Mouse (Mus musculus) hindbrain, embryonic 12.5 days (tissue): Measurements from ENCODE around the gene Ctso. TPM values are rescaled to one million over a fixed set of nuclear protein-coding genes. Genes with fewer than 3 reads are reported as not detected.

ENCODE experiments used
- ATAC-seq: fragments of 200-750 bp; cut with Nextera tagmentation; 2 replicates; pipeline ENCODE4 v1.8.0; 2017; ENCODE audit warnings: moderate TSS enrichment; ENCODE audit not compliant: low FRiP score
- H3K27ac ChIP-seq: fragments of 300-500 bp; sonication (generic); 2 replicates; pipeline ENCODE4 v1.5.1; 2016; ENCODE audit warnings: mild to moderate bottlenecking
- H3K27me3 ChIP-seq: fragments of 300-500 bp; sonication (generic); 2 replicates; pipeline ENCODE4 v1.6.1; 2016; ENCODE audit warnings: mild to moderate bottlenecking
- H3K36me3 ChIP-seq: fragments of 300-500 bp; sonication (generic); 2 replicates; pipeline ENCODE4 v1.6.1; 2016; ENCODE audit warnings: mild to moderate bottlenecking
- H3K4me1 ChIP-seq: fragments of 300-500 bp; sonication (generic); 2 replicates; pipeline ENCODE4 v1.6.1; 2016
- H3K4me2 ChIP-seq: fragments of 300-500 bp; sonication (generic); replicated peaks from 2 replicates; pipeline ENCODE4 v1.6.1; 2016; ENCODE audit warnings: mild to moderate bottlenecking
- H3K4me3 ChIP-seq: fragments of 300-500 bp; sonication (generic); 2 replicates; pipeline ENCODE4 v1.5.1; 2016; ENCODE audit warnings: mild to moderate bottlenecking
- H3K9ac ChIP-seq: fragments of 300-500 bp; sonication (generic); 2 replicates; pipeline ENCODE4 v1.6.1; 2016; ENCODE audit warnings: mild to moderate bottlenecking, moderate library complexity
- H3K9me3 ChIP-seq: fragments of 300-500 bp; sonication (generic); replicated peaks from 2 replicates; pipeline ENCODE4 v1.6.1; 2016; ENCODE audit warnings: mild to moderate bottlenecking
- WGBS: fragments of 180-500 bp; shearing (Covaris S2); methylation state at CpG from one replicate; pipeline ENCODE4 v1.1.7; 2016; 5-methylcytosine and 5-hydroxymethylcytosine counted together
- polyA plus RNA-seq: library from polyadenylated mRNA; unstranded; fragments of >200 nt; fragmentation: Nextera tagmentation; extraction: Ambion mirVana; gene quantifications from 2 replicates; pipeline ENCODE4 v1.2.1, GENCODE M21; 2016

Gene Ctso
- polyA plus RNA-seq, 1 experiment from 2014 or later = 10.6 TPM

GRCm38 (mm10) chr3:81963768-81964167 lies 31.4 kb downstream of the Ctso start:
- no peak for ATAC-seq
- Histone ChIP-seq H3K4me3 (no peak overlapping the region), H3K4me1 (no peaks in the 10 kb centered on the region), H3K9ac (no peak overlapping the region), H3K9me3 (no peaks in the 10 kb centered on the region), H3K27me3 (no peaks in the 10 kb centered on the region), H3K4me2 (no peak overlapping the region), H3K27ac (no peak overlapping the region), H3K36me3 (no peaks in the 10 kb centered on the region)
- WGBS = 69% methylated on average over 5 of the region's 5 CpGs

- H3K27me3 ChIP-seq = no peaks in the 10 kb centered on the region
- H3K9me3 ChIP-seq = no peaks in the 10 kb centered on the region
- H3K4me1 ChIP-seq = no peaks in the 10 kb centered on the region
- 74% methylated on average over 3 of the region's 3 CpGs for WGBS
- no peaks in the 10 kb centered on the region for H3K36me3 ChIP-seq
- no peak overlapping the region for H3K9ac ChIP-seq
- H3K4me3 ChIP-seq = no peak overlapping the region
- no peak overlapping the region for H3K4me2 ChIP-seq
- ATAC-seq = no peak
- H3K27ac ChIP-seq = no peak overlapping the region
Observed at GRCm38 (mm10) chr3:81964596-81964995, 32.2 kb downstream of the Ctso start.

- 81% methylated on average over 4 of the region's 4 CpGs for WGBS
- H3K4me3 ChIP-seq = no peak overlapping the region
- no peaks in the 10 kb centered on the region for H3K4me1 ChIP-seq
- no peak overlapping the region for H3K27ac ChIP-seq
- no peaks in the 10 kb centered on the region for H3K9me3 ChIP-seq
- no peak overlapping the region for H3K9ac ChIP-seq
- no peak for ATAC-seq
- H3K27me3 ChIP-seq = no peaks in the 10 kb centered on the region
- H3K4me2 ChIP-seq = no peak overlapping the region
- H3K36me3 ChIP-seq = no peaks in the 10 kb centered on the region
Observed at GRCm38 (mm10) chr3:81975607-81976006, 43.2 kb downstream of the Ctso start.

GRCm38 (mm10) chr3:81976102-81976501 lies 43.7 kb downstream of the Ctso start, which contains the start of gene Tdo2:
Gene Tdo2, minus strand, starts transcription at chr3:81976202.
- Histone ChIP-seq H3K36me3 (no peaks in the 10 kb centered on the region), H3K9me3 (no peaks in the 10 kb centered on the region), H3K4me2 (no peak within 1 kb of the TSS), H3K4me1 (no peaks in the 10 kb centered on the region), H3K9ac (no peak within 1 kb of the TSS), H3K27me3 (no peaks in the 10 kb centered on the region), H3K4me3 (no peak within 1 kb of the TSS), H3K27ac (no peak within 1 kb of the TSS)
- no peak for ATAC-seq

GRCm38 (mm10) chr3:81981576-81981975 lies 49.2 kb downstream of the Ctso start:
- H3K9me3 ChIP-seq = no peaks in the 10 kb centered on the region
- H3K27me3 ChIP-seq = no peaks in the 10 kb centered on the region

GRCm38 (mm10) chr3:81981990-81982389 lies 49.6 kb downstream of the Ctso start, which contains the start of gene Asic5:
Gene Asic5, plus strand, starts transcription at chr3:81982290.
- Histone ChIP-seq H3K27ac (no peak within 1 kb of the TSS), H3K4me1 (no peaks in the 10 kb centered on the region), H3K36me3 (no peaks in the 10 kb centered on the region), H3K27me3 (no peaks in the 10 kb centered on the region), H3K4me2 (no peak within 1 kb of the TSS), H3K9me3 (no peaks in the 10 kb centered on the region), H3K4me3 (no peak within 1 kb of the TSS), H3K9ac (no peak within 1 kb of the TSS)
- whole genome bisulfite sequencing = 88% methylated on average over 5 of the region's 5 CpGs
- ATAC-seq = no peak

More at GRCm38 (mm10) chr3:81981576-81981975, 49.2 kb downstream of the Ctso start:
- Histone ChIP-seq H3K4me2 (no peak overlapping the region), H3K9ac (no peak overlapping the region), H3K36me3 (no peaks in the 10 kb centered on the region), H3K27ac (no peak overlapping the region), H3K4me3 (no peak overlapping the region), H3K4me1 (no peaks in the 10 kb centered on the region)
- no peak for ATAC-seq
- WGBS = 93% methylated on average over 5 of the region's 5 CpGs

- ATAC-seq = no peak
- Histone ChIP-seq H3K36me3 (no peaks in the 10 kb centered on the region), H3K27ac (no peak overlapping the region), H3K9me3 (no peaks in the 10 kb centered on the region), H3K27me3 (no peaks in the 10 kb centered on the region), H3K9ac (no peak overlapping the region), H3K4me2 (no peak overlapping the region), H3K4me3 (no peak overlapping the region), H3K4me1 (no peaks in the 10 kb centered on the region)
- WGBS = 83% methylated on average over 8 of the region's 8 CpGs
Observed at GRCm38 (mm10) chr3:81983120-81983895, 50.9 kb downstream of the Ctso start.

GRCm38 (mm10) chr3:81985100-81985499 lies 52.7 kb downstream of the Ctso start:
- no peak overlapping the region for H3K27ac ChIP-seq
- 64% methylated on average over 1 of the region's 1 CpGs for WGBS
- H3K27me3 ChIP-seq = no peaks in the 10 kb centered on the region
- H3K9me3 ChIP-seq = no peaks in the 10 kb centered on the region
- no peaks in the 10 kb centered on the region for H3K4me1 ChIP-seq
- no peaks in the 10 kb centered on the region for H3K36me3 ChIP-seq
- no peak for ATAC-seq
- H3K4me2 ChIP-seq = no peak overlapping the region
- H3K9ac ChIP-seq = no peak overlapping the region
- H3K4me3 ChIP-seq = no peak overlapping the region

GRCm38 (mm10) chr3:81986103-81986502 lies 53.7 kb downstream of the Ctso start:
- 88% methylated on average over 2 of the region's 2 CpGs for WGBS
- H3K9me3 ChIP-seq = no peaks in the 10 kb centered on the region
- H3K4me1 ChIP-seq = no peaks in the 10 kb centered on the region
- no peak overlapping the region for H3K27ac ChIP-seq
- H3K27me3 ChIP-seq = no peaks in the 10 kb centered on the region
- ATAC-seq = no peak
- H3K4me3 ChIP-seq = no peak overlapping the region
- no peaks in the 10 kb centered on the region for H3K36me3 ChIP-seq
- no peak overlapping the region for H3K4me2 ChIP-seq
- no peak overlapping the region for H3K9ac ChIP-seq

GRCm38 (mm10) chr3:81987628-81988027 lies 55.2 kb downstream of the Ctso start:
- 96% methylated on average over 3 of the region's 3 CpGs for WGBS

GRCm38 (mm10) chr3:81989692-81990141 lies 57.3 kb downstream of the Ctso start:
- Histone ChIP-seq H3K36me3 (no peaks in the 10 kb centered on the region), H3K4me2 (no peak overlapping the region), H3K4me3 (no peak overlapping the region), H3K9me3 (no peaks in the 10 kb centered on the region), H3K9ac (no peak overlapping the region), H3K4me1 (no peaks in the 10 kb centered on the region), H3K27ac (no peak overlapping the region), H3K27me3 (no peaks in the 10 kb centered on the region)
- ATAC-seq = no peak
- WGBS = 40% methylated on average over 2 of the region's 2 CpGs

More at GRCm38 (mm10) chr3:81987628-81988027, 55.2 kb downstream of the Ctso start:
- Histone ChIP-seq H3K9me3 (no peaks in the 10 kb centered on the region), H3K27me3 (no peaks in the 10 kb centered on the region), H3K36me3 (no peaks in the 10 kb centered on the region), H3K9ac (no peak overlapping the region), H3K4me2 (no peak overlapping the region), H3K4me1 (no peaks in the 10 kb centered on the region), H3K27ac (no peak overlapping the region), H3K4me3 (no peak overlapping the region)
- ATAC-seq = no peak

- Histone ChIP-seq H3K4me2 (no peak overlapping the region), H3K36me3 (no peaks in the 10 kb centered on the region), H3K27ac (no peak overlapping the region), H3K4me3 (no peak overlapping the region), H3K9me3 (no peaks in the 10 kb centered on the region), H3K9ac (no peak overlapping the region), H3K27me3 (no peaks in the 10 kb centered on the region), H3K4me1 (no peaks in the 10 kb centered on the region)
- ATAC-seq = no peak
- WGBS = 72% methylated on average over 3 of the region's 3 CpGs
Observed at GRCm38 (mm10) chr3:81990531-81990930, 58.1 kb downstream of the Ctso start.

- Histone ChIP-seq H3K9me3 (no peaks in the 10 kb centered on the region), H3K4me2 (no peak overlapping the region), H3K27ac (no peak overlapping the region), H3K4me3 (no peak overlapping the region), H3K4me1 (no peaks in the 10 kb centered on the region), H3K36me3 (no peaks in the 10 kb centered on the region), H3K27me3 (no peaks in the 10 kb centered on the region), H3K9ac (no peak overlapping the region)
- WGBS = 39% methylated on average over 4 of the region's 4 CpGs
- ATAC-seq = no peak
Observed at GRCm38 (mm10) chr3:81995371-81995770, 63.0 kb downstream of the Ctso start.
